Mouse (Mus musculus) Patski (cell line): ENCODE data around the gene Higd1c. TPM values are rescaled to one million over a fixed set of nuclear protein-coding genes. Genes with fewer than 3 reads are reported as not detected.
"Not testable (repeated sequence)": the region's sequence is repeated elsewhere in the genome, so short reads cannot be mapped to it uniquely, and the experiment has no call there.

Experiments
- ATAC-seq: fragments of 100-300 bp; one replicate; pipeline ENCODE4 v1.8.0; 2021
- CTCF ChIA-PET: fragments of 350-600 bp; sonication (Branson Sonifier 250); formaldehyde crosslinking; loops from one replicate; lab custom pipeline; 2022; ENCODE audit warnings: inconsistent platforms; lab: Charles Lee
- POLR2A ChIA-PET: fragments of 350-600 bp; sonication (Branson Sonifier 250); formaldehyde crosslinking; loops from one replicate; lab custom pipeline; 2022; ENCODE audit warnings: antibody characterized with exemption, inconsistent platforms; lab: Charles Lee
- DNase-seq: peaks from one replicate; pipeline ENCODE4 v3.0.0-alpha.2; 2011; ENCODE audit warnings: low read depth, low spot score
- H3K27me3 ChIP-seq: fragments of 371-371 bp; one replicate; pipeline ENCODE4 v1.5.1; 2021
- CTCF ChIP-seq: fragments of 100-300 bp; IDR thresholded peaks from one replicate; pipeline ENCODE4 v1.5.1; 2021
- in situ Hi-C: fragments of 300-500 bp; cut with MboI; formaldehyde crosslinking; loops from 3 replicates; pipeline ENCODE4 v1.11.1; 2018; ENCODE audit warnings: low pct_unique_long_range_greater_than_20kb, mixed read lengths
- polyA plus RNA-seq: library from polyadenylated mRNA; unstranded; gene quantifications from one replicate; pipeline ENCODE4 v1.2.3, GENCODE M21; 2021

The Higd1c gene
- not detected for polyA plus RNA-seq

- ATAC-seq (no peak), DNase-seq (no peak)
- in situ Hi-C loops = no loop called here
- POLR2A ChIA-PET = no interaction called here
- TF ChIP-seq CTCF = no peak
- H3K27me3 ChIP-seq = no peaks in the 10 kb centered on the region
- CTCF ChIA-PET = no interaction called here
These were observed at the start of gene Higd1c for GRCm38 (mm10) chr15:100364242-100364641. Gene Higd1c, plus strand, starts transcription at chr15:100364542.

DNA sequence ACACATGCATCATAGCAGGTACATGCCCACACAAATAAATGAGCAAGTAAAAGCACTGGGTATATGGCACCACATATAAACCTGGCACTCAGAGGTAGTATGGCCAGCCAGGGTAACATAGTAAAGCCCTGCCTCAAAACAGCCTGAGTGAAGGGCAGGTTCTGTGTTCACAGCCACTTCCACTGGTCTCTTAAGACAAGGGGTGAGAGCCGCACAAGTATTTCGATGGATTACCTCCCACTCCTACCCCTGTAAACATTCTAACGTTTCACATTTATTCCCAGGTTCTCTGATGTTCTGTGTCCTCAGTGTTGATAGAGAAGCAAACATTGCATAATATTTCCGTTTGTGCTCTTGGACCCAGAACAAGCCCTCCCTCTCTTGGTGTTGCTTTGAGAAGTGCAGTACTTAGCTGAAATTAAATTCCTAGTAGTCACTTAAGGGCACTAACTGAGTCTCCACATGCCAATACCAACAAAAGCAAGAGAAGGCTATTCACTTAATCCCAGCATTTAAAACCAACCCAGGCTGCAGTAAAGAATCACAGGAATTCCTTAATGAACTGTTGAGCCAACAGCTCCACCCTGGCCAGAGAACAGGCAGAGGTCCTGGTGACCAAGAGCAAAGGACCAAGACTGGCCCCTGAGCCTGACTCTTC is 46.2 kb upstream of the Higd1c start:
- ChIA-PET CTCF (interaction anchor here (0.7 to 1.2 kb wide), 2 partner anchors 18 to 87 kb away, joined by 3 read pairs; no protein-coding TSS in a partner anchor), POLR2A (interaction anchor here (1.2 kb wide), 1 partner anchor 14 kb away, joined by 3 read pairs; the partner anchor contains the start of gene Mettl7a1)
- H3K27me3 ChIP-seq, in situ Hi-C loops, DNase-seq: not testable (repeated sequence)
- peak; percentile 44 for ATAC-seq

GRCm38 (mm10) chr15:100319884-100320283 is 44.5 kb upstream of the Higd1c start:
- no peaks in the 10 kb centered on the region for H3K27me3 ChIP-seq
- POLR2A ChIA-PET = interaction anchor here (1.2 kb wide), 1 partner anchor 55 kb away, joined by 7 read pairs; no protein-coding TSS in a partner anchor
- TF ChIP-seq CTCF = no peak
- DNase-seq (no peak), ATAC-seq (no peak)
- in situ Hi-C loops = loop anchor here (5.0 to 10.0 kb wide), 2 partner anchors 52 to 55 kb away; no protein-coding TSS in a partner anchor
- CTCF ChIA-PET = interaction anchor here (0.8 to 2.0 kb wide), 6 partner anchors 14 to 81 kb away, joined by 3 to 9 read pairs (median 4); no protein-coding TSS in a partner anchor

DNA sequence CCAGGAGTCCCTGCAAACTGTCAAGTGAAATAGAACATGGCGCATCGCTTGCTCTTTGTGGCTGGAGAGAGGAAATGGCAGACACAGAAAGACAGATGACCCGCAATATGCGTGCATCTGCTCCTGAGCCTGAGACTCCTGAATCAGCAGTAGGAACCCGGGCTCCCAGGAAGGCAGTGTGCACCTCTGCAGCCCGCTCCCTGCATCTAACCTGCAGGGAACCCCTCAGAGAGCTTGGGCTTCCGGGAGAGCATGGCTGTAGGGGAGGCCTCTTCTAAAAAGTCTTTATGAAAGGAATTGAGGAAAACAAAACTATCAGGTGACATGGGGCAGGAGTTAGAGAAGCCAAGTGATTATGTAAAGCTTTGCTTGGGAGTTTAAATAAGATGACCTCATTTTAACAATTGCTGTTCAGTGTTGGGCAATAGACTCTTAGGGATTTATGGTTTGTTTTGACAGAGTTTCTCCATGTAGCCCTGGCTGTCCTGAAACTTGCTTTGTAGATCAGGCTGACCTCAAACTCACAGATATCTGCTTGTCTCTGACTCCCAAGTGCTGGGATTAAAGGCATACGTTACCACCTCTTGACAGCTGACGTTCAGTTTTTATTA is 43.9 kb upstream of the Higd1c start:
- in situ Hi-C loops = loop anchor here (5.0 to 10.0 kb wide), 2 partner anchors 52 to 56 kb away; no protein-coding TSS in a partner anchor
- ChIA-PET CTCF (interaction anchor here (0.8 to 2.0 kb wide), 7 partner anchors 15 to 101 kb away, joined by 3 to 9 read pairs (median 4); no protein-coding TSS in a partner anchor), POLR2A (interaction anchor here (0.5 to 1.2 kb wide), 2 partner anchors 55 to 272 kb away, joined by 3 to 7 read pairs; no protein-coding TSS in a partner anchor)
- DNase-seq (peak; percentile 76), ATAC-seq (peak; percentile 29)
- no peak for TF ChIP-seq CTCF
- H3K27me3 ChIP-seq = no peaks in the 10 kb centered on the region

DNA sequence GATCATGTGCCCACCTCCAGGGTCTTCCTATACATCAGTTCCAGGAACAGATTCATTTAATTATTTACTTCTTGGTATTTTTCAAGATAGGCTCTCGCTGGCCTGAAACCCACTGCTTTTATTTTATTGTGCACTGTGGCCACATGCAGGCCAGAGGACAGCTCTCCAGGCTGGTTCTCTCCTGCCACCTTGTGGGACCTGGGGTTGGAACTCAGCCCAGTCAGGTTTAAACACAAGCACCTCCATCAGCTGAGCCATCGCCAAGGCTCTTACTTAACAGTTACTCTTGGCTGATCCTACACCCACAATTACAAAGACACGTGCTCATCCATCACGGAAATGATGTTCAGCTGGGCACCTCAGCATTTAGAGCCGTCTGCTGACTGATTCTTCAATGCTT is 43.2 kb upstream of the Higd1c start:
- peak; percentile 79 for DNase-seq

GRCm38 (mm10) chr15:100324021-100324591 is 40.2 kb upstream of the Higd1c start:
- H3K27me3 ChIP-seq = no peaks in the 10 kb centered on the region
- no peak for DNase-seq
- CTCF ChIA-PET = interaction anchor here (1.3 to 3.0 kb wide), 2 partner anchors 19 to 51 kb away, joined by 3 to 12 read pairs; no protein-coding TSS in a partner anchor
- ATAC-seq = no peak
- no peak for TF ChIP-seq CTCF
- POLR2A ChIA-PET = interaction anchor here (0.6 to 1.3 kb wide), 4 partner anchors 15 to 234 kb away, joined by 3 read pairs; no protein-coding TSS in a partner anchor
- in situ Hi-C loops = loop anchor here (5.0 to 10.0 kb wide), 2 partner anchors 48 to 59 kb away; no protein-coding TSS in a partner anchor

More for the DNA sequence above, 43.2 kb upstream of the Higd1c start:
- peak; percentile 25 for ATAC-seq
- no peaks in the 10 kb centered on the region for H3K27me3 ChIP-seq
- in situ Hi-C loops = loop anchor here (5.0 to 10.0 kb wide), 2 partner anchors 51 to 56 kb away; no protein-coding TSS in a partner anchor
- peak; percentile 82 for TF ChIP-seq CTCF
- CTCF ChIA-PET = interaction anchor here (1.0 to 2.0 kb wide), 3 partner anchors 54 to 100 kb away, joined by 3 to 9 read pairs (median 7); no protein-coding TSS in a partner anchor
- POLR2A ChIA-PET = interaction anchor here (0.5 to 0.7 kb wide), 2 partner anchors 81 to 272 kb away, joined by 3 read pairs; no protein-coding TSS in a partner anchor

DNA sequence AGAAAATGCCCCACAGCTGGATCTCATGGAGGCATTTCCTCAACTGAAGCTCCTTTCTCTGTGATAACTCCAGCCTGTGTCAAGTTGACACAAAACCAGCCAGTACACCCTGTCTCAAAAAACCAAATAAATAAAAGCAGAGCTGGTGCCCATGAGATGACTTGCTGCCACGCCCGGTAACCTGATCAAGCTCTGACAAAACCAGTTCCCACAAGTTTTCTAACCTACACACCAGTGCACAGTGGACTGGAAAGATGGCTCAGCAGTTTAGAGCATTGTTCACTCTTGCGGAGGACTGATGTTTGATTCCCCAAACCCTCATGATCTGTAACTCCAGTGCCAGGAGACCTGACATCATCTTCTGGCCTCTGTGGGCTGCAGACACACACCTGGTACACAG is 39.1 kb upstream of the Higd1c start:
- no peaks in the 10 kb centered on the region for H3K27me3 ChIP-seq
- ChIA-PET CTCF (interaction anchor here (1.1 to 3.0 kb wide), 3 partner anchors 9 to 287 kb away, joined by 3 to 12 read pairs (median 4); partner anchors contain the start of gene Dip2b), POLR2A (interaction anchor here (1.2 kb wide), 1 partner anchor 51 kb away, joined by 3 read pairs; no protein-coding TSS in a partner anchor)
- no peak for ATAC-seq
- no peak for TF ChIP-seq CTCF
- peak; percentile 76 for DNase-seq
- in situ Hi-C loops = loop anchor here (10.0 kb wide), 1 partner anchor 60 kb away; no protein-coding TSS in a partner anchor

- in situ Hi-C loops = loop anchor here (10.0 kb wide), 1 partner anchor 63 kb away; no protein-coding TSS in a partner anchor
- ATAC-seq, DNase-seq, POLR2A ChIA-PET, H3K27me3 ChIP-seq: not testable (repeated sequence)
- CTCF ChIA-PET = interaction anchor here (1.1 kb wide), 1 partner anchor 20 kb away, joined by 3 read pairs; no protein-coding TSS in a partner anchor
These were observed 36.3 kb upstream of the Higd1c start for GRCm38 (mm10) chr15:100328089-100328488.

- DNase-seq, ATAC-seq, POLR2A ChIA-PET, CTCF ChIA-PET, H3K27me3 ChIP-seq: not testable (repeated sequence)
- in situ Hi-C loops = loop anchor here (10.0 kb wide), 1 partner anchor 65 kb away; no protein-coding TSS in a partner anchor
These were observed 35.0 kb upstream of the Higd1c start for GRCm38 (mm10) chr15:100329336-100329735.
